Mouse (Mus musculus): ENCODE data around the gene Pcsk4.

- TF ChIP-seq EP300 (IDR thresholded peaks at IDR 0.05; ENCODE audit: insufficient read depth, low read depth, low read length) = no peak
- TF ChIP-seq POLR2A (IDR thresholded peaks at IDR 0.05; ENCODE audit: insufficient read depth, low read depth, low read length) = no peak
- no peak for TF ChIP-seq CTCF (IDR thresholded peaks at IDR 0.05)
Observed at GRCm38 (mm10) chr10:80331636-80332524, 2.6 kb upstream of the Pcsk4 start.
